Mouse (Mus musculus) intestine, embryonic 14.5 days (tissue): ENCODE data around the gene 1110008P14Rik. TPM values are rescaled to one million over a fixed set of nuclear protein-coding genes. Genes with fewer than 3 reads are reported as not detected.

Experiments used
- ATAC-seq: fragments of 200-750 bp; cut with Nextera tagmentation; replicated peaks from 2 replicates; pipeline ENCODE4 v1.8.0; 2017; ENCODE audit warnings: low read depth, moderate number of reproducible peaks, moderate TSS enrichment, moderate library complexity; ENCODE audit not compliant: low FRiP score, low TSS enrichment
- DNase-seq: peaks from one replicate; pipeline ENCODE4 v3.0.0-alpha.2; 2018; ENCODE audit warnings: low spot score
- H3K27ac ChIP-seq: fragments of 300-500 bp; sonication (generic); 2 replicates; pipeline ENCODE4 v1.5.1; 2014; ENCODE audit warnings: low read depth, mild to moderate bottlenecking, control low read depth
- H3K27me3 ChIP-seq: fragments of 300-500 bp; sonication (generic); replicated peaks from 2 replicates; pipeline ENCODE4 v1.6.1; 2014; ENCODE audit warnings: low read length, control low read depth; ENCODE audit not compliant: control insufficient read depth, insufficient read depth
- H3K36me3 ChIP-seq: fragments of 300-500 bp; sonication (generic); 2 replicates; pipeline ENCODE4 v1.6.1; 2014; ENCODE audit warnings: low read length, control low read depth; ENCODE audit not compliant: control insufficient read depth, insufficient read depth
- H3K4me1 ChIP-seq: fragments of 300-500 bp; sonication (generic); replicated peaks from 2 replicates; pipeline ENCODE4 v1.6.1; 2014; ENCODE audit warnings: low read length, control low read depth, mixed read lengths; ENCODE audit not compliant: control insufficient read depth, insufficient read depth
- H3K4me2 ChIP-seq: fragments of 300-500 bp; sonication (generic); 2 replicates; pipeline ENCODE4 v1.6.1; 2014; ENCODE audit warnings: low read length
- H3K4me3 ChIP-seq: fragments of 300-500 bp; sonication (generic); 2 replicates; pipeline ENCODE4 v1.5.1; 2014; ENCODE audit warnings: low read depth, low read length, control low read depth, mixed read lengths
- H3K9ac ChIP-seq: fragments of 300-500 bp; sonication (generic); 2 replicates; pipeline ENCODE4 v1.6.1; 2014; ENCODE audit warnings: mild to moderate bottlenecking, low read length
- H3K9me3 ChIP-seq: fragments of 300-500 bp; sonication (generic); 2 replicates; pipeline ENCODE4 v1.6.1; 2016; ENCODE audit warnings: low read length, control low read depth; ENCODE audit not compliant: control insufficient read depth
- WGBS: fragments of 180-500 bp; shearing (Covaris S2); extraction: QIAGEN DNeasy Blood & Tissue Kit; methylation state at CpG from one replicate; pipeline ENCODE4 v1.1.7; 2014; 5-methylcytosine and 5-hydroxymethylcytosine counted together
- polyA plus RNA-seq: library from polyadenylated mRNA; unstranded; fragments of >200 nt; fragmentation: Nextera tagmentation; extraction: Ambion mirVana; gene quantifications from 2 replicates; pipeline ENCODE4 v1.2.1, GENCODE M21; 2014

Gene 1110008P14Rik
- polyA plus RNA-seq, 1 experiment from 2014 or later: 35.7 TPM

DNA sequence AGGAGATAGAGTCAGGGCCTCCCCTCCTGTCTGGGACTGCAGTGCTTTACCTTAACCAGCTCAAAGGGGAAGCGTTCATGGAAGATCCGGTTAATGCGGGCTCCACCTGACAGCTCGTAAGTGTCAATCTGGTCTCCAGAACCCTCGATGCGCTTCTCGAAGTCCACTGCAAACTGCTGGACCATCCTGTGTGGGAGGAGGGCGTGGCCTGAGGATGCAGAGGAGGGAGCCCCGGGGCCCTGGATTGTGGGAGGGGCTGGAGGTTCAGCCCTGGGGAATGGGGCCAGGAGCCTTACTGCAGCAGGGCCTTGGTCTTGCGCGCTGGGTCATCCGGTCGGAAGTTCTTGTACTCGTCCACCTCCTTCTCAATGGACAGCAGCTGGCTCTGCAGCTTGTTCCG is 45.9 kb downstream of the 1110008P14Rik start:
- 50% methylated on average over 15 of the region's 15 CpGs for WGBS
- DNase-seq (no peak), ATAC-seq (no peak)
- no peaks in the 10 kb centered on the region for H3K4me1 ChIP-seq
- no peak overlapping the region for H3K27ac ChIP-seq
- H3K4me2 ChIP-seq: no peak overlapping the region
- H3K4me3 ChIP-seq: no peak overlapping the region
- H3K36me3 ChIP-seq: peaks cover 37% of the 10 kb centered on the region
- H3K9ac ChIP-seq: no peak overlapping the region
- H3K9me3 ChIP-seq: no peaks in the 10 kb centered on the region
- no peaks in the 10 kb centered on the region for H3K27me3 ChIP-seq

DNA sequence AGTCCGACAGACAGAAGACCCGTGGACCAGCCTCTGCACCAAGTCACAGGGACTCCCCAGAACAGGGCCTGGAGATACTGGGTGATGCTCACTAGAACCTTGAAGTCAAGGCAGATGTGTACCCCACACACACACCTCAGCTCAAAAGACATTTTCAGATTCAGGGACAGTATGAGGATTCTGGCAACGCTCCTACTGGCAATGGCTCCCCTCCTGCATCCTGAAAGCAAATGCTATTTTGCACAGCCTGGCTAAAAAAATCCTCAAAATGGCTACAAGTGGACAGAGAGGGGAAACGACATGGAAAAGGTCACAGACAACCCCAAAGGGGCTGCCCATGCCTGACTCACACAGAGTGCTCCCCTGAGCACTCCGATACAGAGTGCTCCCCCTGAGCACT is 49.6 kb downstream of the 1110008P14Rik start:
- Histone ChIP-seq H3K9ac (no peak overlapping the region), H3K27me3 (no peaks in the 10 kb centered on the region), H3K4me2 (no peak overlapping the region), H3K36me3 (peaks cover 21% of the 10 kb centered on the region), H3K4me1 (no peaks in the 10 kb centered on the region), H3K27ac (no peak overlapping the region), H3K4me3 (no peak overlapping the region), H3K9me3 (no peaks in the 10 kb centered on the region)
- 83% methylated on average over 5 of the region's 5 CpGs for WGBS
- DNase-seq (no peak), ATAC-seq (no peak)

DNA sequence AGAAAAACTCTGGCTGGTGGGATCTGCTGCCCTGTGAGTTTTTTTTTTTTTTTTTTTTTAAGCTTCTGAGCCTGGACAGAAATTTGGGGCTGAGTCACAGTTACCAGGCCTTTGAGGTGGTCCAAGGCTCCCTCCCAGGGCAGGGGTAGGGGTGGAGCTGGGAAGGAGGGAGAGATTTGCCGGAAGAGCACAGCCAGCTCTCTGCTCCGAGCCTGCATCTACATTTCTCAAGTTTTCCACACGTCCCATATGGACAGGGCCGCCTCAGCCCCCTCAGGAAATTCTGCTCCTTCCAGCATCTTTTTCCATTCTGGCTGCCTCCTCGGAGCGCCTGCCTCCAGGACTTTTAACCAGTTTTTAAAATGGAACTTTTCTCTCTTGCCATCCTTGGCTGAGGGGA is 52.2 kb downstream of the 1110008P14Rik start:
- Histone ChIP-seq H3K4me2 (no peak overlapping the region), H3K4me3 (no peak overlapping the region), H3K27me3 (no peaks in the 10 kb centered on the region), H3K9ac (no peak overlapping the region), H3K4me1 (0 out of 2 replicates have a peak, but pooled peaks cover 3% of the 10 kb centered on the region), H3K9me3 (no peaks in the 10 kb centered on the region), H3K27ac (no peak overlapping the region), H3K36me3 (peaks cover 2% of the 10 kb centered on the region; the same call in 1 of the 2 replicates)
- DNase-seq (no peak), ATAC-seq (no peak)
- WGBS: 33% methylated on average over 6 of the region's 6 CpGs

DNA sequence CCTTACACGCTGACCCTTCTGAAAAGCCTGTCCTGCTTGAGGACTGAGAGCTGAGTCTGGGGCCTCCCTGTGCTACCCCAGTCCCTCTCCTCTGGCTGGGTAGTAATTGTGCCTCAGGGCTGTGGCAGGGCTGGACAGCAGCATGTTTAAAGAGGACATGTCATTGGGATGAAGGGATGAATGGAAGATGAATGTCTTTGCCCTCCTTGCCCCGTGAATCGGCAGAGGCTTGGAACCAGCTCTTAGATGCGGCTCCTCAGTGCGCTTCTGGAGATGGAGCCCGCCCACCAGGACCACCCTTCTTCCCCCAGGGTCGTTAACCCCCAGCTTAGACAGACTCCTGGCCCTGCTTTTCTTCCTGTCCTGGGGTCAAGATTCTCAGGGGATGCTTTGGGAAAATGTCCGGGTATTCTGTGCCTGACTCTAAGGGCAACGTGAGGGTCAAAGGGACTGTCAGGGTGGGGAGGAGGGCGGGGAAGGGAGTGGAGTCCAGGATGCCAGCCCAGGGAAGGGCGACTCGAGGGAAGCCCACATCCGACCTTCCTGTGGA is 52.8 kb downstream of the 1110008P14Rik start:
- Histone ChIP-seq H3K4me2 (no peak overlapping the region), H3K27ac (no peak overlapping the region), H3K4me3 (no peak overlapping the region), H3K36me3 (no peaks in the 10 kb centered on the region), H3K27me3 (no peaks in the 10 kb centered on the region), H3K9me3 (no peaks in the 10 kb centered on the region), H3K9ac (0 out of 2 replicates have a peak overlapping the region, but pooled peaks have one; percentile 10), H3K4me1 (0 out of 2 replicates have a peak, but pooled peaks cover 3% of the 10 kb centered on the region)
- DNase-seq (no peak), ATAC-seq (no peak)
- 29% methylated on average over 13 of the region's 13 CpGs for WGBS

DNA sequence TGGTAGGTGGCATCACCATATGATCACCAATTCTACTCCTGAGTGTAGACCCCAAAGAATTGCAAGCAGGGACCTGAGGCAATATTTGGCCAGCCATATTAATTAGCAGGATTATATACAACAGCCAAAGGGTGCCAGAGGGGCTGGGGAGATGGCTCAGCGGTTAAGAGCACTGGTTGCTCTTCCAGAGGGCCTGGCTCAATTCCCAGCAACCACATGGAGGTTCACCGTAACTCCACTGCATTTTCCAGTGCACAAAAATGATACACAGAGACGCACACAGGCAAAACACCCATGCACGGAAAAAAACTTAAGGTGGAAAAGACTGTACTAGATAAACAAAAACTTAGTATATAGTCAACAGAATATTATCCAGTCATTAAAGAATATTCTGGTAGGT is 54.5 kb downstream of the 1110008P14Rik start:
- ATAC-seq (no peak), DNase-seq (no peak)
- Histone ChIP-seq H3K4me3 (no peak overlapping the region), H3K9ac (no peak overlapping the region), H3K27ac (no peak overlapping the region), H3K36me3 (no peaks in the 10 kb centered on the region), H3K4me2 (no peak overlapping the region), H3K27me3 (no peaks in the 10 kb centered on the region), H3K9me3 (no peaks in the 10 kb centered on the region), H3K4me1 (0 out of 2 replicates have a peak, but pooled peaks cover 3% of the 10 kb centered on the region)
- 65% methylated on average over 4 of the region's 4 CpGs for WGBS

Other genes with a start within 250 kb of the 1110008P14Rik start
- 48.4 and 52.8 TPM in 2 replicates for gene Prrc2b, start 230.9 kb downstream of the 1110008P14Rik start, polyA plus RNA-seq
- 26.9 and 27.6 TPM in 2 replicates for gene Pomt1, start 145.3 kb downstream of the 1110008P14Rik start, polyA plus RNA-seq
- gene Uck1, start 121.8 kb downstream of the 1110008P14Rik start, polyA plus RNA-seq: 61.8 and 65.8 TPM in 2 replicates
- gene Golga2, start 94.6 kb downstream of the 1110008P14Rik start, polyA plus RNA-seq: 20.1 and 20.2 TPM in 2 replicates
- gene Swi5, start 93.9 kb downstream of the 1110008P14Rik start, polyA plus RNA-seq: 162 and 198 TPM in 2 replicates
- gene Ciz1, start 29.6 kb downstream of the 1110008P14Rik start, polyA plus RNA-seq: 48.4 and 53.1 TPM in 2 replicates
- gene Dnm1, start 28.6 kb downstream of the 1110008P14Rik start, polyA plus RNA-seq: 22.7 TPM in 2 replicates
- 0.93 TPM in 1 of 2 replicates, not detected in the other for gene Lcn2, start 6.3 kb upstream of the 1110008P14Rik start, polyA plus RNA-seq
- 36.4 and 37.0 TPM in 2 replicates for gene Ptges2, start 14.0 kb upstream of the 1110008P14Rik start, polyA plus RNA-seq
- 5.8 and 6.0 TPM in 2 replicates for gene Naif1, start 68.5 kb upstream of the 1110008P14Rik start, polyA plus RNA-seq
- gene Slc25a25, start 69.5 kb upstream of the 1110008P14Rik start, polyA plus RNA-seq: 17.8 and 18.2 TPM in 2 replicates
- 10.3 and 11.4 TPM in 2 replicates for gene Fam102a, start 153.4 kb upstream of the 1110008P14Rik start, polyA plus RNA-seq
- 118 and 121 TPM in 2 replicates for gene Dpm2, start 188.9 kb upstream of the 1110008P14Rik start, polyA plus RNA-seq
- 0.62 and 0.89 TPM in 2 replicates for gene Pip5kl1, start 192.9 kb upstream of the 1110008P14Rik start, polyA plus RNA-seq
- gene 9430097D07Rik, start 193.7 kb upstream of the 1110008P14Rik start, polyA plus RNA-seq: 0.15 and 0.35 TPM in 2 replicates
- gene St6galnac4, start 205.2 kb upstream of the 1110008P14Rik start, polyA plus RNA-seq: 15.5 and 20.3 TPM in 2 replicates
- 5.7 and 6.9 TPM in 2 replicates for gene St6galnac6, start 217.8 kb upstream of the 1110008P14Rik start, polyA plus RNA-seq
- 22.8 and 24.6 TPM in 2 replicates for gene Ak1, start 239.8 kb upstream of the 1110008P14Rik start, polyA plus RNA-seq